Mouse (Mus musculus) liver, embryonic 12.5 days (tissue): ENCODE data around the gene Mis12. TPM values are rescaled to one million over a fixed set of nuclear protein-coding genes. Genes with fewer than 3 reads are reported as not detected.

ENCODE experiments used
- ATAC-seq: fragments of 200-750 bp; cut with Nextera tagmentation; 2 replicates; pipeline ENCODE4 v1.8.0; 2017; ENCODE audit warnings: moderate number of reproducible peaks, mild to moderate bottlenecking, moderate library complexity
- H3K27ac ChIP-seq: fragments of 300-500 bp; sonication (generic); 2 replicates; pipeline ENCODE4 v1.5.1; 2016; ENCODE audit warnings: mild to moderate bottlenecking
- H3K27me3 ChIP-seq: fragments of 300-500 bp; sonication (generic); replicated peaks from 2 replicates; pipeline ENCODE4 v1.6.1; 2016; ENCODE audit warnings: mild to moderate bottlenecking, moderate library complexity
- H3K36me3 ChIP-seq: fragments of 300-500 bp; sonication (generic); 2 replicates; pipeline ENCODE4 v1.6.1; 2016; ENCODE audit warnings: mild to moderate bottlenecking, moderate library complexity
- H3K4me1 ChIP-seq: fragments of 300-500 bp; sonication (generic); 2 replicates; pipeline ENCODE4 v1.6.1; 2016
- H3K4me2 ChIP-seq: fragments of 300-500 bp; sonication (generic); 2 replicates; pipeline ENCODE4 v1.6.1; 2016; ENCODE audit warnings: mild to moderate bottlenecking, moderate library complexity
- H3K4me3 ChIP-seq: fragments of 300-500 bp; sonication (generic); 2 replicates; pipeline ENCODE4 v1.5.1; 2016; ENCODE audit warnings: mild to moderate bottlenecking, moderate library complexity
- H3K9ac ChIP-seq: fragments of 300-500 bp; sonication (generic); 2 replicates; pipeline ENCODE4 v1.6.1; 2016; ENCODE audit warnings: mild to moderate bottlenecking, moderate library complexity
- H3K9me3 ChIP-seq: fragments of 300-500 bp; sonication (generic); replicated peaks from 2 replicates; pipeline ENCODE4 v1.6.1; 2016; ENCODE audit warnings: mild to moderate bottlenecking, moderate library complexity
- WGBS: fragments of 180-500 bp; shearing (Covaris S2); methylation state at CpG from one replicate; pipeline ENCODE4 v1.1.7; 2016; ENCODE audit not compliant: insufficient replicate concordance; 5-methylcytosine and 5-hydroxymethylcytosine counted together
- polyA plus RNA-seq: library from polyadenylated mRNA; unstranded; fragments of >200 nt; fragmentation: Nextera tagmentation; extraction: Ambion mirVana; gene quantifications from 2 replicates; pipeline ENCODE4 v1.2.1, GENCODE M21; 2016

Gene Mis12
- polyA plus RNA-seq, 1 experiment from 2014 or later: 31.4 TPM

DNA sequence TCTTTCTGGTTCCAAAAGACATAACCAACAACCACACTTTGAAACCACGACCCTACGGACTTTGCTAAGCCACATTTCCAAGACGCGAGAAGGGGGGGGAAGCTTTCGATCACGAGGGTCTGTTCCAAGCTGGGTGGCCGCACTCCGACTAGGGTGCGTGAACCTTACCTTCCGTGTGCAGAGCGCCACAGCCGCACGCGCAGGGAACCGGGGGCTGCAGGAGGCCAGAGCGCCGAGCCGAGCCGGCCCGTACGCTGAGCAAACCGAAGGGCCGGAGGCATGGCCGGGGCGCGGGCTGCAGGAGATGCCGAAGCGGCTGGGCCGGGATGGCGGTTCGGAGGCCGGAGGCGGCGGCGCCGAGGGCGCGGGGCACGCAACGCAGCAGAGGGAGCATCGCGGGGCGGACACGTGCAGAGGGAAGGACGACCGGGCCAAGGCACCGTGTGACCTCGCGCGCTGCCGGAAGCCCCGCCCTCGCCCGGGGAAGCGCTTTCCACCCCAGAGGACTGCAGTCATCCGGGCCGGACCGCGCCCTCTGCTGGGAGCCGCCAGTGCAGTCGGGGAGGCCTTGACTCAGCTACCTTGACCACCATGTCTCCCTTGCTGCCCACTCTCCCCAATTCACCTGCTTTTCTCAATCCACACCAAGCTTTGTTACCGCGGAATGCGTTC is 36.7 kb upstream of the Mis12 start, which contains the start of gene C1qbp:
TSS of gene C1qbp (minus strand) at position 470 of the 672 bp plus-strand sequence.
- H3K4me2 ChIP-seq: peak within 1 kb of the TSS; percentile 97
- peak within 1 kb of the TSS; percentile 76 for H3K27ac ChIP-seq
- H3K9me3 ChIP-seq: no peaks in the 10 kb centered on the region
- H3K4me3 ChIP-seq: peak within 1 kb of the TSS; percentile 99
- H3K27me3 ChIP-seq: no peaks in the 10 kb centered on the region
- peaks cover 41% of the 10 kb centered on the region for H3K4me1 ChIP-seq
- peaks cover 76% of the 10 kb centered on the region for H3K36me3 ChIP-seq
- peak; percentile 93 for ATAC-seq
- peak within 1 kb of the TSS; percentile 93 for H3K9ac ChIP-seq
- under 1% methylated on average over 59 of the region's 64 CpGs for WGBS

DNA sequence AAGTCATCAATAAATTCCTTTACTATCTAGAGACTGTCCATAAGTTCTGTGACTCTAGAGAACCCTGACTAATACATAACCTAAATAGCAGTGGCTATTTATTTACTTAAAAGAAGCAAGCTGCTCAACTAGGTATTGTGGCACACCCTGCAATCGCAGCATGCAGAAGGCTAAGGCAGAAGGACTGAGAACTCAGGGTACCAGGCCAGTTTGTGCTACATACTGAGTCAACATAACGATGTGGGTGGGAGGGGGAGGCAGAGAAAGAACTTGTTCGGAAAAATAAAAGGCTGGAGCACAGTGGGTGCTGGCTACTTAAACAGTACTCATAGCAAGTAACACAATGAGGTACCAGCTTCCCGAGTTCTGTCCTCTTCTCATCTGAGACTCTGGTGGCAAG is 18.2 kb upstream of the Mis12 start:
- H3K4me2 ChIP-seq: no peak overlapping the region
- peaks cover 50% of the 10 kb centered on the region for H3K36me3 ChIP-seq
- no peaks in the 10 kb centered on the region for H3K9me3 ChIP-seq
- WGBS: 86% methylated on average over 4 of the region's 4 CpGs
- H3K4me3 ChIP-seq: no peak overlapping the region
- no peaks in the 10 kb centered on the region for H3K27me3 ChIP-seq
- peaks cover 30% of the 10 kb centered on the region for H3K4me1 ChIP-seq
- ATAC-seq: no peak
- no peak overlapping the region for H3K27ac ChIP-seq
- no peak overlapping the region for H3K9ac ChIP-seq

DNA sequence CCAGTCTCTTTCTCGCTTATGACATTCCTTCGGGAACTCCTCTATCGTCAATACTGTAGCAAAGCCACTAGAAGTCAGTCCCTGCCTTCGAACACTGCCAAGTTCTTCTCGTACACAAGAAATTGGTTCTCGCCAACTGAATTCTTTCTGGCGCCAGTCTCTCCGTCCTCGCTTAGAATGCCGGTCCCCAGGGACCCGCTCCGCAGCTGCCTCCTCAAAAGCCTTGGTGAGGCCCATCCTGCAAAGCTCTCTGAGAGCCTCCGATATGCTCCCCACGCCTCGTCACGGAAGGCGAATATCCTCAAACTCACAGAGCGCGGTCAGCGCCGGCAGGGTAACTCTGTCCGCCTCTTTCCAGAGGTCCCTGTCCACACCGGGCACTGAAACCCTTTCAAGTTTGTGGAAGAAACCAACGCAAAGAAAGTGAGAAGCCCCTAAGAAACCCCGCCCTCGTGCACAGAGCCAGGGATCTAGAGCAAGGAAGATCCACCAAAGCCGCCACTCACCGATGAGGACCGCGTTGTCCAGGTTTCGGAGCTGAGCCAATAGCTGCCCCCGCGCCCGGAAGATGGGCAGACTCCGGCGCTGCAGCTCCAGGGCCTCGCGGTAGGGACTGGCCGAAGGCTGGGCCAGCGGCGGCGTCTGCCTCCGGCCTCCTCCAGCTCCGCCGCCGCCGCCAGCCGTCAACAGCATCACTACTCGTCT is 15.6 kb upstream of the Mis12 start:
- Histone ChIP-seq H3K27me3 (no peaks in the 10 kb centered on the region), H3K4me3 (peak overlapping the region; percentile 93), H3K9ac (peak overlapping the region; percentile 83), H3K9me3 (no peaks in the 10 kb centered on the region), H3K36me3 (peaks cover 42% of the 10 kb centered on the region), H3K27ac (peak overlapping the region; percentile 82), H3K4me2 (peak overlapping the region; percentile 90), H3K4me1 (peaks cover 30% of the 10 kb centered on the region)
- peak; percentile 80 for ATAC-seq
- under 1% methylated on average over 49 of the region's 49 CpGs for WGBS

DNA sequence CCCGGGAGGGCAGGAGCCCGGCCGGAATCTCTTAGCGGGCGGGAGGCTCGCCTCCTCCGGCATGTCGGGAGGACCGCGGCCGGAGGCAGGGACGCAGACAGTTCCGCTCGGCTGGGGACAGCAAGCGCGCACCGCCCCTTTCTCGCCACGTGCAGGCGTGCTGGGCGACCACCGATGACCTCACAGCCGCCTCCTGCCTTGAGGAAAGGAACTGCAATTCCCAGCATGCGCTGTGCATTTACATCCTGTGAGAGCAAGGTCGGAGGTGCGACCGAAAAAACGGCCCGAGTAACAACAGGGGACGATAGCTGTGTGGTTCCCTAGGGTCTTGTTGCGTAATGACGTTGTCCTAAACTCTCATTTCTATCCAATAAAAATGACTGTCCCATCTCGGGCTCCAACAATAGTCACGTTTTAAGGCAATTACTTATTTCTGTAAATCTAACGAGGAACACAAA is 15.1 kb upstream of the Mis12 start, which contains the start of gene Dhx33:
TSS of gene Dhx33 (minus strand) at position 122 of the 458 bp plus-strand sequence.
- H3K9me3 ChIP-seq: no peaks in the 10 kb centered on the region
- peak within 1 kb of the TSS; percentile 90 for H3K4me2 ChIP-seq
- peak within 1 kb of the TSS; percentile 82 for H3K27ac ChIP-seq
- H3K4me1 ChIP-seq: peaks cover 34% of the 10 kb centered on the region
- peaks cover 42% of the 10 kb centered on the region for H3K36me3 ChIP-seq
- peak within 1 kb of the TSS; percentile 93 for H3K4me3 ChIP-seq
- H3K9ac ChIP-seq: peak within 1 kb of the TSS; percentile 83
- no peaks in the 10 kb centered on the region for H3K27me3 ChIP-seq
- under 1% methylated on average over 34 of the region's 35 CpGs for WGBS
- ATAC-seq: peak; percentile 93

DNA sequence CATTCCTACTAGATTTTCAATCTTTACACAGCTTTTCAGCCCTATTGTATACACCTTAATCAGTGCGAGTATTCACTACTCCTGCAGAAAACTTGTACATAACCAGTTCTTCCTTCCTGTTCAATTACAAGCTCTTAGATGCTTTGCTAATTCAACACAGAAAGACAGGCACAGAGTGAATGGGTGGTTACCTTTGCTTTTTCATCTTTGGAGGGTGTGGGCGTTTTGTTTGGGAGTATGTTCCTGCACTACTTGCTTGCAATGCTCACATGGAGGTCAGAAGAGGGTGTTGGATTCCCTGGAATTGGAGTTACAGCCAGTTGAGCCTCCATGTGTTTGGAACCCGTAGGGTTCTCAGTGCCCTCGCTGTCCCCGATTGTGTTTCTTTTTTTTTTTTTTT is 14.4 kb upstream of the Mis12 start:
- H3K4me1 ChIP-seq: peaks cover 38% of the 10 kb centered on the region
- no peak for ATAC-seq
- H3K27me3 ChIP-seq: no peaks in the 10 kb centered on the region
- H3K36me3 ChIP-seq: peaks cover 42% of the 10 kb centered on the region
- peak overlapping the region; percentile 83 for H3K9ac ChIP-seq
- WGBS: 45% methylated on average over 5 of the region's 5 CpGs
- peak overlapping the region; percentile 72 for H3K27ac ChIP-seq
- H3K4me2 ChIP-seq: peak overlapping the region; percentile 90
- no peaks in the 10 kb centered on the region for H3K9me3 ChIP-seq
- peak overlapping the region; percentile 93 for H3K4me3 ChIP-seq

DNA sequence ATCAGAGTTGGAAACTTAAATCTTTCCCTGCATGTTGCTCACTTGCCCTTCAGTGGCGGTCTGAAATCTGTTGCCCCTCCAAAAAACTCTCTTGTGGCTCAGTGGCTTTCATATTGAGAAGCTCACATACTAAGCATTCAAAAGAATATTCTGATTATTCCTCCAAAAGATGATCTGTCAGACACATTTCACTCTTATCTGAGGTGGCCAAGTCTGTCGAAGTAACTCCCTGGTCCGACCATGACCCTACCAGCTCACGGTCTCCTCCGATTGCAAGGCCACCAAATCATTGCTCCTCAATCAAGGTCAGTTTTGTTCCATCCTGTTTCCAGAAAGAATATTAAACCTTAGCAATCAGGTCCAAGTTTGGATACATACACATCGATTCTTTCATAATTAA is 12.4 kb upstream of the Mis12 start:
- no peak overlapping the region for H3K27ac ChIP-seq
- H3K9ac ChIP-seq: no peak overlapping the region
- peaks cover 48% of the 10 kb centered on the region for H3K36me3 ChIP-seq
- H3K4me2 ChIP-seq: no peak overlapping the region
- no peaks in the 10 kb centered on the region for H3K9me3 ChIP-seq
- H3K4me3 ChIP-seq: no peak overlapping the region
- WGBS: 80% methylated on average over 6 of the region's 6 CpGs
- H3K4me1 ChIP-seq: peaks cover 29% of the 10 kb centered on the region
- no peaks in the 10 kb centered on the region for H3K27me3 ChIP-seq
- ATAC-seq: no peak

DNA sequence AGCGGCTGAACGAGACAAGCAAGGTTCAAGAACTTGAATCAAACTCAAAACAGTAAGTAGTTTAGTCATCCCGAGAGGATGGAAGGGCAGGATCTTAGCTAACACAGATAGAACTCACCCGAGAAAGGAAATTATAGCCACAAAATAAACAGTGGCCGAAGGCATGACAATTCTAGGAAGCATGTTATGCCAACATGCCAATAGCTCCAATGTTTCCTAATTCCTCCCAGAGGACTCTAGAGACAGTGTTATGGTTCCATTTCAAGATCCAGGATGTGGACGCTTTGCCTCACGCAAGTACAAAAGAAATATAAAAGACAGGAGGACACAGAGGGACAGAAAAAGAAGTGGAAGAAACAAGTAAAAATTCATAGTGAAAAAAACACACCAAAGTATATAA is 11.6 kb upstream of the Mis12 start:
- Histone ChIP-seq H3K27ac (no peak overlapping the region), H3K36me3 (peaks cover 56% of the 10 kb centered on the region), H3K9ac (no peak overlapping the region), H3K9me3 (no peaks in the 10 kb centered on the region), H3K4me3 (no peak overlapping the region), H3K4me2 (no peak overlapping the region), H3K27me3 (no peaks in the 10 kb centered on the region), H3K4me1 (peaks cover 21% of the 10 kb centered on the region)
- ATAC-seq: no peak
- WGBS: 86% methylated on average over 7 of the region's 7 CpGs

DNA sequence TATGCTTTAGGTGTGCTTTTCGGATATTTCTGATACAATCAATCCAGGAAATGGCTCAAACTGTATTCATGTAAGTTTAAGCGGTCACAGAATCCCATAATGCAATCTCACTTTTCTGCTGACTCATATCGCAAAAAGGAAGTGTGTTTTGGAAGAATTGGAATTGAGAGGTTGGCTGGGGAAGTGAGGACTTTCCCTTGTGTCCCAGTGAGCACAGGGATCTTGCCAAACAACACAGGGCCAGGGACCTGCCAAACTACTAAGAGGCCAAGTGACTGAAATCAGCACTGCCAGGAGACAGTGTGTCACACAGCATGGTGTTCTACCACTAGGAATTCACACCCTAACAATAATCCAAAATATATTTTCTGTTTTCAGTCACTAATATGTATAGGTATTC is 11.1 kb upstream of the Mis12 start:
- no peak overlapping the region for H3K4me3 ChIP-seq
- peaks cover 59% of the 10 kb centered on the region for H3K36me3 ChIP-seq
- ATAC-seq: no peak
- H3K27ac ChIP-seq: no peak overlapping the region
- no peaks in the 10 kb centered on the region for H3K9me3 ChIP-seq
- peaks cover 16% of the 10 kb centered on the region for H3K4me1 ChIP-seq
- H3K27me3 ChIP-seq: no peaks in the 10 kb centered on the region
- WGBS: 76% methylated on average over 3 of the region's 3 CpGs
- H3K9ac ChIP-seq: no peak overlapping the region
- H3K4me2 ChIP-seq: no peak overlapping the region

DNA sequence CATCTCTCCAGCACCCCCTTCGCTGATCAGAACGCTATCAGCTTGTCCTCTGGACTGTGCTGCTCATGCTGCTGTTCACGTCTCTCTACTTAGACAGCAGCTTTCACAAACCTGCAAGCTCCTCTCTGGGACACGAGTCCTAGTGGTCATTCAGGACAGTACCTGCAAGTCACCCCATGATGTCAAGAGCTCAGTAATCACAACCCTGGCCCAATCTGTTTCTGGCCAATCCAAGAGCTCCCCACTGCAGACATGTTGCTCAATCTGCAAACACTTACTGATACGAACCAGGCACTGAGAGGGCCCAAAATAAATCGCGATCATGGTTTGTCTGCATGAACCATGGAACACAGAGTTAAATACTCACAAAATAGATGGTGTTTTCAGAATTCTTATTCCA is 6.7 kb upstream of the Mis12 start:
- 78% methylated on average over 7 of the region's 7 CpGs for whole genome bisulfite sequencing
- no peak overlapping the region for H3K4me3 ChIP-seq
- peak; percentile 71 for ATAC-seq
- H3K36me3 ChIP-seq: peaks cover 69% of the 10 kb centered on the region
- H3K27me3 ChIP-seq: no peaks in the 10 kb centered on the region
- H3K4me2 ChIP-seq: no peak overlapping the region
- H3K9ac ChIP-seq: no peak overlapping the region
- H3K27ac ChIP-seq: no peak overlapping the region
- H3K9me3 ChIP-seq: no peaks in the 10 kb centered on the region
- H3K4me1 ChIP-seq: peaks cover 23% of the 10 kb centered on the region

DNA sequence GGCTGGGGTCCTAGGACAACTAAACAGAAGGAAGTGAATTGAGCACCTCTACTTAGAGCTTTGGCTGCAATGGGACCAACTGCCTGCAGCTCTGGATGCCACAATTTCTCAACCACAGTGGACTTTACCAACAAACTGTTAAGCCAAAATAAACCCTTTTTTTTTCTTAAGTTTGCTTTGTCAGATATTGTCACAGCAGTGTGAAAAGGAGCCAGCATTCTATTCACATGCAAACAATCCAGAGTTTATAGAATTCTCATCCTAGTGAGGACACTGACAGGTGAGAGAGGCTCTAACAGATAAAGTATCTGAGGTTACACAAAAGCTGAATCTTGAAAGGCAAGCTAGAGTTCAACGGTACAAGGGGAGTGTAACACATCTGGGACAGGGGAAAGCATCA is 2.4 kb upstream of the Mis12 start:
- Histone ChIP-seq H3K4me3 (no peak overlapping the region), H3K9me3 (no peaks in the 10 kb centered on the region), H3K9ac (peak overlapping the region; percentile 15; the same call in 1 of the 2 replicates), H3K27me3 (no peaks in the 10 kb centered on the region), H3K4me1 (peaks cover 40% of the 10 kb centered on the region), H3K4me2 (no peak overlapping the region), H3K36me3 (peaks cover 39% of the 10 kb centered on the region), H3K27ac (no peak overlapping the region)
- ATAC-seq: no peak
- WGBS: 74% methylated on average over 1 of the region's 1 CpGs

DNA sequence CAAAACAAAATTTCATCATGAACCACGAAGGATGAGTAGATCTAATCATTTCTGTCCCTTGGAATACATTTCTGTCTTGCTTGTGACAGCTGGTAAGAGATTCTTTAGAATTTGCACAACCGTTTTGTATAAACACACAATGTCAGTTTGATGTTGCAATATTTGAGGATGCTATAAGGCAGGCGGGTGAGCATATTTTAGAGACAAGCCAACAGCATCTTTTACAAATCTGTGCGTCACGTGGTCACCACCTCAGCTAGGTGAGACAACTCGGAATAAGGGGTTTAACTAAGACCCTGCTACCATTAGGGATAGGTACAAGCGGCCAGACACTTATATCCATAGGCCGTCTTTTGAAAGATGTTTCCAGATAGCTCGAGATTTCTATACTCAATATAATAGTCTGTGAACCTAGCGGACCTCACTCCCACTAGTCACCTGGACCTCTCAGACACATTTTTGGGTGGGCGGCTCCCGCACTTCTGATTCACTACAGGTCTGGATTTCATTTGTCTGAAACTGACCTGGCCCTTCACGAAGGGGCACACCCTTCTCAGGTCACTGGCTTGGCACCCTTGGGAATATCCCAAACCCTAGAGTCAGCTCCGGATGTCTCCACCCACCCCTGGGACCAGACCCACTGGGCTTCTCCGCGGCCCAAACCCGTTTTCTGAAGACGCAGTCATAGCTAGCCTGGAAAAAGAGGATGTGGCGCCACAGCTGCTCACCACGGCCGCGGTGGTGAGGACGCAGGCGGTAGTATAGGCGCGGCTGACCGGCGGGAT is 803 bp upstream of the Mis12 start:
- WGBS: 5% methylated on average over 28 of the region's 28 CpGs
- peak overlapping the region; percentile 84 for H3K9ac ChIP-seq
- peak; percentile 14 for ATAC-seq
- H3K27ac ChIP-seq: peak overlapping the region; percentile 77
- H3K4me1 ChIP-seq: peaks cover 54% of the 10 kb centered on the region
- peak overlapping the region; percentile 83 for H3K4me3 ChIP-seq
- no peaks in the 10 kb centered on the region for H3K9me3 ChIP-seq
- peak overlapping the region; percentile 70 for H3K4me2 ChIP-seq
- H3K36me3 ChIP-seq: peaks cover 42% of the 10 kb centered on the region
- no peaks in the 10 kb centered on the region for H3K27me3 ChIP-seq

DNA sequence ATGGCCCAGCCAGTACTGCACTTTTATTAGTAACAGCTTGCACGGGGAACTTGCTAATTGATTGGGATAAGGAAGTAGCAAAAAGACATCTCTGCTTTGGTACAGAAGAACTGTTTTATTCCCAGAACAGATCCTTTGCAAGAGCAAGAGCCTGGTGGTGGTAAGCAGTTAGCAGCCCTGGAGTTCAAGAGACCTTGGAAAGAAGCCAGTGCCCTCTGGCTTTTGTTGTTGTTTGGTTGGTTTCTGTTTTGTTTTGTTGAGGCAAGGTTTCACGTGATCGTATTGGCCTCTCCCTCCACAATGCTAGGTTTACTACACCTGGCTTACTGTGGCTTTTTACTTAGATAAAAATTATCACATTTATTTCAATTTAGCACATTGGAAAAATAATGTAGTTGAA is 8.9 kb downstream of the Mis12 start:
- Histone ChIP-seq H3K4me1 (peaks cover 15% of the 10 kb centered on the region), H3K27me3 (peaks cover 21% of the 10 kb centered on the region), H3K27ac (no peak overlapping the region), H3K4me2 (no peak overlapping the region), H3K9ac (no peak overlapping the region), H3K36me3 (peaks cover 53% of the 10 kb centered on the region), H3K4me3 (no peak overlapping the region), H3K9me3 (no peaks in the 10 kb centered on the region)
- no peak for ATAC-seq
- whole genome bisulfite sequencing: 76% methylated on average over 3 of the region's 3 CpGs
